Mouse (Mus musculus) cerebellum, adult 11 months (tissue): ENCODE measurements at regions not wholly inside any gene's neighbourhood (a gene's known extent, or its start where the extent isn't known, plus 50 kb on each side); places are given as distances from the start of the nearest gene placed in this dataset.
A peak's percentile ranks its signal among the peaks of the same experiment; 100 is the strongest.

Experiments used
- DNase-seq: peaks from one replicate; pipeline ENCODE4 v3.0.0; 2022

DNA sequence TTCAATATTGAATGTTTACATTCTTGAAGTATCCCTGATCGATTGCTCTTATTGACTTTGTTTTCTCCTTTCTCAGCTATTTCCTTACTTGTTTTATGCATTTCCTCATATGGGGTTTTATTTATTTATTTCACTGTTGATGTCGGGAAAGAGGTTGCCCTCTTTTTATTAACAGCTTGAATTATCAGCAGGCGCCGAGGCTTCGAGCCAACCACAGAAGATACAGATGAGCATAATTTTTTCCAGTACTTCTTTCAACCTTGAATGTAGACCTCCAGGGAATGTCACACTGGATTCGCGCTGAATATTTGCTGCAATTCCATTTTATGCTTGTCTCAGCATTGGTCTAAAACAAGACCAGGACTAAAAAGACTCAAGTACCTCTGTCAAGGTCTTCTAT lies 183.4 kb upstream of the Cntn6 start:
- peak; percentile 70 for DNase-seq

DNA sequence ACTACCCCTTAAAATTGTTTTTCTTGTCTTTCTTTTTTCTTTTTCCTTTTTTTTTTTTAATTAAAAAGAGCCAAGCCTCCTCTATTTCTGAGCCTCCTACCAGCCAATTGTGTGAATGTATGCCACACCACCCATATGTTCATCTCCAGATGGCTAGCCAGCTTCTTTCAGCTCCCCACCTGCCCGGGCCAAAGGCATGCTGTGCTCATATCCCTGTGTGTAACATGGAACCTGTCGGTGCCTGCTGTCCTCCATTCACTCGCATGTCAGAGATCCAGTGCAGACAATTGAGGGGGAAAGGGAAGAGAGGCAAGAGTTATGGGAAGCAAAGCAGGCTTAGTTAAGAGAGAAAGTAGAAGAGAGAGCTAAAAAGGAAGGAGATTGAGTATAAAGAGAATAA lies 179.6 kb upstream of the Cntn6 start:
- peak; percentile 96 for DNase-seq

DNA sequence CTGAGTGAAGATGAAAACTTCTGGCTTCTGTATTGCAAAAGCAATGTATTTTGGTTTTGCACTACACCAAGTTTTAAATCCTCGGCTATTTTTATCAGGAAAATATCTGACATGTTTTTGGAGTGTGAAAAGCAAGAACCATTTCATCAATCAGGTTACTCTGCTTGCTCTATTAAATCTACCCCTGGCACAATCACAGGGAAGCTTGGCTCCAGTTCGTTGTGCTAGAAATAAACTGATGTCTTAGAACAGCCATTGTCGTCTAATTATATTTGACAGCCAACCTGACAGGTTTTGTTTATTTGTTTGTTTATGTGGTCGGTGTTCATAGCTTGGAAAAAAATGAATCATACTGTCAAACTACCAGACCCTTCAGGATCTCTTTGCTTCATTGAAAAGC lies 174.1 kb upstream of the Cntn6 start:
- DNase-seq: peak; percentile 55

DNA sequence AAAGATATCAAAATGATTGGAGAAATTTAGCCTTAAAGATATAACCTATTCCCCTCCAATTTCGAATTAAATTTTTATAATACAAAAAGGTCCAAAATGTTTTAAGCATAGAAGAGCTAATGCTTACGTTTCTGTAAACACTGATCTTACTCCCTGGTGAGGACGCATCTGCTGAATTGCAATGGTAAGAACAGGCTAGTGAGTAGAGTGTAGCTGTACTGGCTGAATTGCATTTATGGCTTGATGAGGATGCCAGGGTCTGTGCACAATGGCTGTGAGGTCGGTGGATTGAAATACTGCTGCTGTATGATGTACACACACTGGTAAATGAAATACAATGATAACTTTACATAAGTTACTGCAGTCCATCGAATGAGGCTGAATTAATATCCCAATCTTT lies 170.4 kb upstream of the Cntn6 start:
- DNase-seq: no peak

DNA sequence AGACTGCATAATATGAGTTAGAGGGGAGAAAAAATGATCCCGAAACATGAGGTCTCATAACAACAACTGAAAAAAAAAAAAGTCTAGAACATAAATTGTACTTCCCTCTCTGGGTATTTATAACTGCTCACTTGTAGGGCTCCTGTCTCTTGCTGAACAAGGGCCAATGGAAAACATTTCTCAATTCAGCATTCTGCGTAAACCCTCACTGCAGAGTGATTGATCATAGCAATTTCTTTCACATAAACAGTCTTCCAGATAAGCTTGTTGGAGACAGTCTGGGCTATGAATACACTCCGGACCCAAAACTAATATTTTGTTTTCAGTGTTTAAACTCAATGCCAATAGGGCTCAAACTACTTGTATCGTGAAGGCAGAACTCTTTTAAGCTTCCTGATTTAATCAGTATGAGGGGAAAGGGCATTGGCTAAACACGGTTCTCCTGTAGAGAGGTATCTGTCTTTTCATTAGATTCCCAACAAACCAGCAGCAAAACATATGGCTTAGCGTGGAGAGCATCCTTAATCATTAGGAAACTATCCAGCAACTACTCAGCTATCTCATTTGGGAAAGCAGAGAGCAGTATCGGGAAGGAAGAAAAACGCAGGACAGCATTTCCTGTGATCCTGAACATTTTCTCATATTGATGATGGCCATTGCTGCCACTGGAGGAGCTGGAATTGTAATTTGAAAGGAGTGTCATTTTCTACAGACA lies 153.3 kb upstream of the Cntn6 start:
- no peak for DNase-seq

DNA sequence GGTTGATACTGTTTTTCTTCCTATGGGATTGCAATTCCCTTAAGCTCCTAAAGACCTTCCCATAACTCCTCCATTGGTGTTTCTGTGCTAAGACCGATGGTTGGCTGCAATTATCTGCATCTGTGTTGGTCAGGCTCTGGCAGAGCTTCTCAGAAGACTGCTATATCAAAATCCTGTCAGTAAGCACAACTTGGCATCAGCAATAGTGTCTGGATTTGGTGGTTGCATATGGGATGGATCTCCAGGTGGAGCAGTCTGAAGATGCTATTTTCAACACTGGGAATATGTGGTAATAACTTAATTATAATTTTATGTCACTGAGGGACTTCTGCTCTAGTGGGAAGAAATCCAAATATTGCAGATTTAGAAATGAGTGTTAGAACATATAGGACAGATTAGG lies 148.6 kb upstream of the Cntn6 start:
- DNase-seq: no peak
